Mouse (Mus musculus) olfactory bulb, adult 2 months (tissue): Measurements from ENCODE around the gene Ptk6. TPM values are rescaled to one million over a fixed set of nuclear protein-coding genes. Genes with fewer than 3 reads are reported as not detected.

ENCODE experiments used
- H3K27ac ChIP-seq: fragments of 200-500 bp; 2 replicates; pipeline ENCODE4 v1.5.1; 2012; ENCODE audit warnings: low read depth, low read length; ENCODE audit not compliant: insufficient read depth
- H3K4me1 ChIP-seq: fragments of 200-500 bp; 2 replicates; pipeline ENCODE4 v1.6.1; 2012; ENCODE audit warnings: low read length; ENCODE audit not compliant: control insufficient read depth, insufficient read depth
- H3K4me3 ChIP-seq: fragments of 200-500 bp; 2 replicates; pipeline ENCODE4 v1.5.1; 2012; ENCODE audit warnings: mild to moderate bottlenecking, low read depth, low read length, moderate library complexity; ENCODE audit not compliant: insufficient read depth
- CTCF ChIP-seq: fragments of 200-500 bp; IDR thresholded peaks from 2 replicates; pipeline ENCODE4 v1.5.1; 2012; ENCODE audit warnings: low read depth, mild to moderate bottlenecking, low read length, moderate library complexity; ENCODE audit not compliant: insufficient read depth
- POLR2A ChIP-seq: fragments of 200-500 bp; IDR thresholded peaks from 2 replicates; pipeline ENCODE4 v1.6.1; 2012; ENCODE audit warnings: mild to moderate bottlenecking, low read depth, low read length, moderate library complexity; ENCODE audit not compliant: insufficient read depth
- WGBS: fragments of 180-500 bp; shearing (Covaris S2); methylation state at CpG from one replicate; pipeline ENCODE4 v1.1.7; 2018; 5-methylcytosine and 5-hydroxymethylcytosine counted together
- polyA plus RNA-seq: library from polyadenylated mRNA; stranded (reverse); fragments of >200 nt; gene quantifications from 2 replicates; pipeline ENCODE4 v1.2.4, GENCODE M21; 2012; ENCODE audit warnings: low replicate concordance; ENCODE audit not compliant: missing spikeins, insufficient read depth, insufficient read length

Ptk6 gene
- polyA plus RNA-seq, 1 experiment = not detected

DNA sequence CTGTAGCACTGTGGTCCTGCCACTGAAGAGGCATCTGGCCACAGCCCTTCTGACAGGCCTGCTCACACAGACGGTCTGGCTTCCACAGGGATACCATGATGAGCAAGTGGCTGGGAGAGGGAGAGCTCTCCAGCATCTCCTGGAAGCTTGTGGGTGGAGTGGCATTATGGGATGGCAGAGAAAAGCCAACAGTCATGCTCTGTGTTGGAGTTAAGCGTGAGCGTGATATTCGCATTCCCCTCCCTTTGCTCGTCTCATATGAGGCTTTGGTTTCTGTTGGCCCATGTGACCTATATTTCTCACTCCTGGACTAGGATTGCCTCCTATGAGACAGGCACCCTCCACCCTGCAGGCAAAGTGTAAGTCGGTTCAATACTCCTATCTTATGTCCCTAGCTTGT, 52.3 kb downstream of the Ptk6 start:
- WGBS = 32% methylated on average over 6 of the region's 6 CpGs
- Histone ChIP-seq H3K4me3 (no peak overlapping the region), H3K27ac (no peak overlapping the region), H3K4me1 (peaks cover 60% of the 10 kb centered on the region)
- TF ChIP-seq CTCF = no peak
- TF ChIP-seq POLR2A = no peak

DNA sequence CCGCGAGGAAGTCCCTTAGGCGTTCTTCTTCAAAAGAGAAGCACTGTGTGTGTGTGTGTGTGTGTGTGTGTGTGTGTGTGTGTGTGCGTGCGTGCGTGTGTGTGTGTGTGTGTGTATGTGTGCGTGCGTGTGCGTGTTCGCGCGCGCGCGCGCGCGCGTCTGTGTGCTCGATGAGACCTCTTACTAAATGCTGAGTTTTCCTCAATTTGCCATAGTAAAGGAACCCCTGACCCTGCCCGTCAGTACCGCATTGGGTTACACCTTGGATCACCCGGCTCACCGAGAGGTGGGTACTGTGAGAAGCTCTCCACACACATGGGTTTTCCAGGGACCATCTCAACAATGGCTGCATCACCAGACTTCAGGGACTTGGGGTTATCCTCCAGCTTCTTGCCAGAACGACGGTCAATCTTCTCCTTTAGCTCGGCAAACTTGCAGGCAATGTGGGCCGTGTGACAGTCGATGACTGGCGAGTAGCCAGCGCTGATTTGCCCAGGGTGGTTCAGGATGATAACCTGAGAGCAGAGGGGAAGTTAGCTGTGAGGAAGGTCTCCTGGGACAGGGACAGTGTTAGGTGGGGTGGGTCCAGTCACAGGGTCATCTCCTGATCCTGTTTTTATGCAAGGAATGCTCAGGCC, 54.2 kb downstream of the Ptk6 start:
- 12% methylated on average over 31 of the region's 31 CpGs for WGBS
- H3K4me3 ChIP-seq = no peak overlapping the region
- TF ChIP-seq CTCF = no peak
- no peak for TF ChIP-seq POLR2A
- H3K27ac ChIP-seq = 0 out of 2 replicates have a peak overlapping the region, but pooled peaks have one; percentile 7
- peaks cover 55% of the 10 kb centered on the region for H3K4me1 ChIP-seq

GRCm38 (mm10) chr2:181147546-181148317, 54.9 kb downstream of the Ptk6 start:
- WGBS = 7% methylated on average over 61 of the region's 61 CpGs
- TF ChIP-seq CTCF (no peak), POLR2A (no peak)
- Histone ChIP-seq H3K4me3 (peak overlapping the region; percentile 5; the same call in 1 of the 2 replicates), H3K4me1 (peaks cover 52% of the 10 kb centered on the region), H3K27ac (peak overlapping the region; percentile 7; the same call in 1 of the 2 replicates)

- H3K4me3 ChIP-seq = no peak overlapping the region
- 45% methylated on average over 4 of the region's 4 CpGs for WGBS
- H3K27ac ChIP-seq = no peak overlapping the region
- no peak for TF ChIP-seq POLR2A
- no peak for TF ChIP-seq CTCF
- peaks cover 49% of the 10 kb centered on the region for H3K4me1 ChIP-seq
Observed at GRCm38 (mm10) chr2:181146976-181147545, 55.5 kb downstream of the Ptk6 start.

DNA sequence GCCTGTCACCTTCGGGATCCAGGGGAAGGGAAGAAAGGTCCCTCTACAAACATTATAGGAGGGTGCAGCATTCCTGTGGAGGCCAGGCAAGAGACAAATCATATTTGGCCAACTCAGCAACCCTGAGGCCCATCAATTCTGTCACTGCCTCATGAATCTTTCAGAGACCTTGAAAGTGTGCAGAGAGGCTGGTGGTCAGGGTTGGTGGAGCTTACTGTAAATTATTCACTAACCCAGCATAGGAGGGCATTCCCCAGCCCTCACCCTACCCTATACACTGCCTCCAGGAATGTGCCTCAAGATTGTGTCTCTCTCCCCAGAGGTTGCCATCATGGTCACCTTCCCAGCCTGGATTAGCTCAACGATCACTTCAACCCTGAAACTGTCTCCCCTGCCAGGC, 57.9 kb downstream of the Ptk6 start:
- 82% methylated on average over 2 of the region's 2 CpGs for WGBS
- Histone ChIP-seq H3K4me3 (no peak overlapping the region), H3K4me1 (peaks cover 34% of the 10 kb centered on the region), H3K27ac (no peak overlapping the region)
- TF ChIP-seq CTCF = no peak
- TF ChIP-seq POLR2A = no peak

Other genes starting within 250 kb of the Ptk6 start
- not detected in 2 replicates for gene Nkain4, start 248.1 kb downstream of the Ptk6 start, polyA plus RNA-seq
- gene Arfgap1, start 235.6 kb downstream of the Ptk6 start, polyA plus RNA-seq = not detected in 2 replicates
- not detected in 2 replicates for gene Col20a1, start 216.3 kb downstream of the Ptk6 start, polyA plus RNA-seq
- not detected in 2 replicates for gene Chrna4, start 159.2 kb downstream of the Ptk6 start, polyA plus RNA-seq
- 209 TPM in 1 of 2 replicates, not detected in the other for gene Kcnq2, start 67.5 kb downstream of the Ptk6 start, polyA plus RNA-seq
- gene Eef1a2, start 45.8 kb downstream of the Ptk6 start, polyA plus RNA-seq = 147 TPM in 1 of 2 replicates, not detected in the other
- gene Ppdpf, start 15.5 kb downstream of the Ptk6 start, polyA plus RNA-seq = not detected in 2 replicates
- gene Srms, start 10.4 kb upstream of the Ptk6 start, polyA plus RNA-seq = not detected in 2 replicates
- not detected in 2 replicates for gene Fndc11, start 17.2 kb upstream of the Ptk6 start, polyA plus RNA-seq
- not detected in 2 replicates for gene Helz2, start 39.2 kb upstream of the Ptk6 start, polyA plus RNA-seq
- gene Gmeb2, start 85.2 kb upstream of the Ptk6 start, polyA plus RNA-seq = not detected in 2 replicates
- not detected in 2 replicates for gene Stmn3, start 111.7 kb upstream of the Ptk6 start, polyA plus RNA-seq
- not detected in 2 replicates for gene Rtel1, start 117.0 kb upstream of the Ptk6 start, polyA plus RNA-seq
- gene Zgpat, start 162.1 kb upstream of the Ptk6 start, polyA plus RNA-seq = 445 TPM in 1 of 2 replicates, not detected in the other
- gene Arfrp1, start 162.6 kb upstream of the Ptk6 start, polyA plus RNA-seq = not detected in 2 replicates
- gene Lime1, start 177.3 kb upstream of the Ptk6 start, polyA plus RNA-seq = not detected in 2 replicates